Mouse (Mus musculus): Measurements from ENCODE around the gene Olfr619.

Olfr619 gene

GRCm38 (mm10) chr7:103600275-103600674 lies at the start of gene Olfr619:
Gene Olfr619 (plus strand): TSS chr7:103600575.
- DNase-seq (ENCODE audit: low spot score in 2 of 2) = no peak

GRCm38 (mm10) chr7:103555779-103556178 lies 44.6 kb upstream of the Olfr619 start, which contains the start of gene Olfr615:
Gene Olfr615 (plus strand): TSS chr7:103556079.
- no peak for DNase-seq (ENCODE audit: low spot score in 2 of 2)

- no peak for DNase-seq (ENCODE audit: low spot score in 2 of 2)
Measured at GRCm38 (mm10) chr7:103569043-103569442, 31.3 kb upstream of the Olfr619 start, which contains the start of gene Olfr616. Gene Olfr616 (minus strand): TSS chr7:103569143.

GRCm38 (mm10) chr7:103572761-103573160 lies 27.6 kb upstream of the Olfr619 start, which contains the start of gene Olfr617:
Gene Olfr617 (plus strand): TSS chr7:103573061.
- DNase-seq (ENCODE audit: low spot score in 2 of 2) = no peak

- DNase-seq (ENCODE audit: low spot score in 2 of 2) = no peak
Measured at GRCm38 (mm10) chr7:103589803-103590202, 10.6 kb upstream of the Olfr619 start, which contains the start of gene Olfr618. Gene Olfr618 (plus strand): TSS chr7:103590103.

- no peak for DNase-seq (ENCODE audit: low spot score in 2 of 2)
Measured at GRCm38 (mm10) chr7:103607425-103607824, 7.0 kb downstream of the Olfr619 start.

GRCm38 (mm10) chr7:103612434-103612833 lies 12.1 kb downstream of the Olfr619 start, which contains the start of gene Olfr620:
Gene Olfr620 (minus strand): TSS chr7:103612534.
- DNase-seq (ENCODE audit: low spot score in 2 of 2) = no peak

- DNase-seq (ENCODE audit: low spot score in 2 of 2) = no peak
Measured at GRCm38 (mm10) chr7:103636795-103637194, 36.4 kb downstream of the Olfr619 start.

- no peak for DNase-seq (ENCODE audit: low spot score in 2 of 2)
Measured at GRCm38 (mm10) chr7:103642602-103643001, 42.2 kb downstream of the Olfr619 start, which contains the start of gene Olfr622. Gene Olfr622 (minus strand): TSS chr7:103642702.

- no peak for DNase-seq (ENCODE audit: low spot score in 2 of 2)
Measured at GRCm38 (mm10) chr7:103644070-103644469, 43.7 kb downstream of the Olfr619 start.
